Mouse (Mus musculus): Measurements from ENCODE around the gene Gpr1. TPM values are rescaled to one million over a fixed set of nuclear protein-coding genes. Genes with fewer than 3 reads are reported as not detected.
A peak's percentile ranks its signal among the peaks of the same experiment; 100 is the strongest.

Gpr1 gene
- total RNA-seq, 1 experiment, result 1.3 TPM

DNA sequence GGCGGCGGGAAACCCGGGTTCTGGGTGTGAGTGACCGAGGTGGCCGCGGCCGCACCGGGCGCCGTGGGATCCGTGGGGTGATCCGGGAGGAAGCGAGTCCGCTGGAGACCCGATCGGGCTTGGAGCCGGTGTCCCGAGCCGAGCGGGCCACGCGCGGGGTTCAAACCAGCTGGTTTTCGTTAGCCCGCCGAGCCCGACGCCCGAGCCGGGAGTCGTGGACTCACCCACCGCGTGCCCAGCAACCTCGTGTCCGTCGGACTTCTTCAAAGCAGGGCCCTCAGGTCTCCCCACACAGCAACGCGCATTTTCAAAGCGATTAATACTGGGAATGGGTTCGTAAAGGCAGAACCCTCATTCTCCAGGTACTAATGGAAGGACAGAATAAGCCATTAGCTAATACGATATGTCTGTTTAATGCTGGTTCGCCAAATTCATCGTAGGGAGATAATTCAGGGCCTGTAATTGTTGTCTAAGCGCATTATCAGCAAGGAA lies 34.1 kb upstream of the Gpr1 start:
- Histone ChIP-seq H3K9me3 (ENCODE audit: control insufficient read depth, insufficient read depth, low read depth, low read length) (no peaks in the 10 kb centered on the region), H3K36me3 (ENCODE audit: control insufficient read depth, insufficient read depth, low read length, poor library complexity, severe bottlenecking) (peaks cover 2% of the 10 kb centered on the region; the same call in 1 of the 2 replicates), H3K9ac (ENCODE audit: insufficient read depth, low read depth, low read length, poor library complexity, severe bottlenecking) (peak overlapping the region; percentile 82), H3K4me1 (ENCODE audit: control insufficient read depth in 2 of 2, insufficient read depth in 2 of 2, low read length in 2 of 2, poor library complexity in 1 of 2) (peaks cover 1 to 2% of the 10 kb centered on the region in 2 experiments; a peak in 1 of 4 replicates), H3K27ac (ENCODE audit: insufficient read depth, low read depth, low read length, poor library complexity, severe bottlenecking) (peak overlapping the region; percentile 68), H3K4me3 (ENCODE audit: insufficient read depth in 1 of 2, low read depth in 1 of 2, low read length in 2 of 2, poor library complexity in 1 of 2, severe bottlenecking in 1 of 2) (peak overlapping the region; percentile 18 to 60)
- TF ChIP-seq CHD2 (IDR thresholded peaks at IDR 0.05; ENCODE audit: low read depth, low read length) (no peak), HCFC1 (IDR thresholded peaks at IDR 0.05; ENCODE audit: borderline replicate concordance, insufficient read depth, low read length) (no peak), MAFK (IDR thresholded peaks at IDR 0.05; ENCODE audit: insufficient read depth, low read depth, low read length) (no peak), ZNF384 (IDR thresholded peaks at IDR 0.05; ENCODE audit: low read depth, low read length) (no peak), ZC3H11A (IDR thresholded peaks at IDR 0.05; ENCODE audit: borderline replicate concordance, low read depth, low read length) (no peak)
- in situ Hi-C loops (cut with MboI; ENCODE audit: low sequenced_read_pairs in 2 of 2, unreplicated experiment in 2 of 2), result no loop called here
- no peak for DNase-seq (ENCODE audit: low read depth, low spot score)

DNA sequence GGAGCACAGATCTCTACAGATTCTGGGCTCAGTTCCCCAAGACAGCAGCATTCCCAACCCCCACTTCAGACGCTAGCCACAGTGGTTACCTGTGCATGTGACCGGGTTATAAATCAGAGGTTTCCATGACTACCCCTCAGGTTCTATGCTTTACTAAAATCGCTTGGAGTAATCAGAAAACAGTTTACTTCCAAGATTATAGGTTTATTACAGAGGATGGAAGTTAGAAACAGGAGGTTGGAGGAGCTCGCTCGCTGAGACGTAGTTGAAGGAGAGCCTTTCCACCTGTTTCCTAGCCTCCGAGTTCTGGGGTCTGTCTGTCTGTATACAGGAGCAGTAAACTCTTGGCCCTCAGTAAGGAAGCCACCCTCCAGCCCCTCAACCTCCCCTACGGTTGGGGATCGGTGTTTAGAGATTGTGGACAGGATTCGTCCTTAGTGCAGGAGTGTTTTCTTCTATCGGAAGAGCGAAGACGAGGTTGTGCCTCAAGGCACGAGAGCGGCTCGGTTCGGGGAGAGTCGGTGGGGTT lies 33.6 kb upstream of the Gpr1 start:
- DNase-seq (ENCODE audit: low read depth, low spot score), result no peak
- Histone ChIP-seq H3K9me3 (ENCODE audit: control insufficient read depth, insufficient read depth, low read depth, low read length) (no peaks in the 10 kb centered on the region), H3K4me3 (ENCODE audit: insufficient read depth in 1 of 2, low read depth in 1 of 2, low read length in 2 of 2, poor library complexity in 1 of 2, severe bottlenecking in 1 of 2) (peak overlapping the region; percentile 18 to 60), H3K9ac (ENCODE audit: insufficient read depth, low read depth, low read length, poor library complexity, severe bottlenecking) (peak overlapping the region; percentile 82), H3K36me3 (ENCODE audit: control insufficient read depth, insufficient read depth, low read length, poor library complexity, severe bottlenecking) (peaks cover 2% of the 10 kb centered on the region; the same call in 1 of the 2 replicates), H3K4me1 (ENCODE audit: control insufficient read depth in 2 of 2, insufficient read depth in 2 of 2, low read length in 2 of 2, poor library complexity in 1 of 2) (peaks cover 1 to 2% of the 10 kb centered on the region in 2 experiments; a peak in 1 of 4 replicates), H3K27ac (ENCODE audit: insufficient read depth, low read depth, low read length, poor library complexity, severe bottlenecking) (peak overlapping the region; percentile 68)
- in situ Hi-C loops (cut with MboI; ENCODE audit: low sequenced_read_pairs in 2 of 2, unreplicated experiment in 2 of 2), result no loop called here
- TF ChIP-seq CHD2 (IDR thresholded peaks at IDR 0.05; ENCODE audit: low read depth, low read length) (no peak), HCFC1 (IDR thresholded peaks at IDR 0.05; ENCODE audit: borderline replicate concordance, insufficient read depth, low read length) (no peak), ZNF384 (IDR thresholded peaks at IDR 0.05; ENCODE audit: low read depth, low read length) (no peak), MAFK (IDR thresholded peaks at IDR 0.05; ENCODE audit: insufficient read depth, low read depth, low read length) (no peak)

GRCm38 (mm10) chr1:63246862-63247521 lies 32.6 kb upstream of the Gpr1 start:
- Histone ChIP-seq H3K4me1 (ENCODE audit: control insufficient read depth in 2 of 2, insufficient read depth in 2 of 2, low read length in 2 of 2, poor library complexity in 1 of 2) (peaks cover 0 to 1% of the 10 kb centered on the region in 2 experiments; a peak in 1 of 4 replicates), H3K27ac (ENCODE audit: insufficient read depth, low read depth, low read length, poor library complexity, severe bottlenecking) (peak overlapping the region; percentile 82), H3K4me3 (ENCODE audit: insufficient read depth in 1 of 2, low read depth in 1 of 2, low read length in 2 of 2, poor library complexity in 1 of 2, severe bottlenecking in 1 of 2) (peak overlapping the region; percentile 18 to 40; a peak in 3 of 4 replicates), H3K36me3 (ENCODE audit: control insufficient read depth, insufficient read depth, low read length, poor library complexity, severe bottlenecking) (peaks cover 2% of the 10 kb centered on the region; the same call in 1 of the 2 replicates), H3K9me3 (ENCODE audit: control insufficient read depth, insufficient read depth, low read depth, low read length) (no peaks in the 10 kb centered on the region), H3K9ac (ENCODE audit: insufficient read depth, low read depth, low read length, poor library complexity, severe bottlenecking) (peak overlapping the region; percentile 61; the same call in 1 of the 2 replicates)
- in situ Hi-C loops (cut with MboI; ENCODE audit: low sequenced_read_pairs in 2 of 2, unreplicated experiment in 2 of 2), result no loop called here
- peak; percentile 84 for DNase-seq (ENCODE audit: low read depth, low spot score)
- no peak for TF ChIP-seq CHD2 (IDR thresholded peaks at IDR 0.05; ENCODE audit: low read depth, low read length)
- no peak for TF ChIP-seq MAFK (IDR thresholded peaks at IDR 0.05; ENCODE audit: insufficient read depth, low read depth, low read length)
- 0 out of 2 replicates have a peak, but pooled peaks have one; percentile 30 for TF ChIP-seq HCFC1 (IDR thresholded peaks at IDR 0.05; ENCODE audit: borderline replicate concordance, insufficient read depth, low read length)
- TF ChIP-seq ZC3H11A (IDR thresholded peaks at IDR 0.05; ENCODE audit: borderline replicate concordance, low read depth, low read length), result no peak
- TF ChIP-seq ZNF384 (IDR thresholded peaks at IDR 0.05; ENCODE audit: low read depth, low read length), result peak; percentile 100

GRCm38 (mm10) chr1:63243854-63244253 lies 29.5 kb upstream of the Gpr1 start:
- TF ChIP-seq CHD2 (IDR thresholded peaks at IDR 0.05; ENCODE audit: low read depth, low read length), result no peak
- no peak for TF ChIP-seq ZNF384 (IDR thresholded peaks at IDR 0.05; ENCODE audit: low read depth, low read length)
- no peak for TF ChIP-seq MAFK (IDR thresholded peaks at IDR 0.05; ENCODE audit: insufficient read depth, low read depth, low read length)
- TF ChIP-seq ZC3H11A (IDR thresholded peaks at IDR 0.05; ENCODE audit: borderline replicate concordance, low read depth, low read length), result no peak
- TF ChIP-seq HCFC1 (IDR thresholded peaks at IDR 0.05; ENCODE audit: borderline replicate concordance, insufficient read depth, low read length), result no peak
- no peak overlapping the region for H3K27ac ChIP-seq (ENCODE audit: insufficient read depth, low read depth, low read length, poor library complexity, severe bottlenecking)
- DNase-seq (ENCODE audit: low read depth, low spot score), result no peak
- H3K4me3 ChIP-seq (ENCODE audit: insufficient read depth in 1 of 2, low read depth in 1 of 2, low read length in 2 of 2, poor library complexity in 1 of 2, severe bottlenecking in 1 of 2), result no peak overlapping the region
- H3K9ac ChIP-seq (ENCODE audit: insufficient read depth, low read depth, low read length, poor library complexity, severe bottlenecking), result no peak overlapping the region
- H3K9me3 ChIP-seq (ENCODE audit: control insufficient read depth, insufficient read depth, low read depth, low read length), result no peaks in the 10 kb centered on the region
- no peaks in the 10 kb centered on the region; the same call in 1 of the 2 replicates for H3K36me3 ChIP-seq (ENCODE audit: control insufficient read depth, insufficient read depth, low read length, poor library complexity, severe bottlenecking)
- H3K4me1 ChIP-seq (ENCODE audit: control insufficient read depth in 2 of 2, insufficient read depth in 2 of 2, low read length in 2 of 2, poor library complexity in 1 of 2), result peaks cover 1 to 7% of the 10 kb centered on the region in 2 experiments; a peak in 1 of 4 replicates
- in situ Hi-C loops (cut with MboI; ENCODE audit: low sequenced_read_pairs in 2 of 2, unreplicated experiment in 2 of 2), result no loop called here

All from ES-E14 (cell line).